Mouse (Mus musculus): ENCODE results near the gene 1520401A03Rik. TPM values are rescaled to one million over a fixed set of nuclear protein-coding genes. Genes with fewer than 3 reads are reported as not detected.

The 1520401A03Rik gene
- polyA plus RNA-seq, 1 experiment, result 0.24 TPM

- peak in 1 of 2 experiments; percentile 16 for DNase-seq (ENCODE audit: extremely low spot score in 1 of 2, low spot score in 1 of 2)
These were observed 48.2 kb downstream of the 1520401A03Rik start for GRCm38 (mm10) chr17:23674271-23674952.

GRCm38 (mm10) chr17:23673424-23674073 is 49.0 kb downstream of the 1520401A03Rik start, which contains the start of the genes Hcfc1r1 and Thoc6:
Hcfc1r1 (plus strand) TSS chr17:23673596.
Thoc6 (minus strand) TSS chr17:23673882.
- DNase-seq (ENCODE audit: extremely low spot score in 1 of 2, low spot score in 1 of 2), result peak; percentile 94 to 96

- DNase-seq (ENCODE audit: extremely low spot score in 1 of 2, low spot score in 1 of 2), result no peak
These were observed 49.8 kb downstream of the 1520401A03Rik start for GRCm38 (mm10) chr17:23672761-23673160.

- no peak for DNase-seq (ENCODE audit: extremely low spot score in 1 of 2, low spot score in 1 of 2)
These were observed 51.1 kb downstream of the 1520401A03Rik start for GRCm38 (mm10) chr17:23671519-23671918.

- no peak for DNase-seq (ENCODE audit: extremely low spot score in 1 of 2, low spot score in 1 of 2)
These were observed 52.0 kb downstream of the 1520401A03Rik start for GRCm38 (mm10) chr17:23670516-23671074.

DNA sequence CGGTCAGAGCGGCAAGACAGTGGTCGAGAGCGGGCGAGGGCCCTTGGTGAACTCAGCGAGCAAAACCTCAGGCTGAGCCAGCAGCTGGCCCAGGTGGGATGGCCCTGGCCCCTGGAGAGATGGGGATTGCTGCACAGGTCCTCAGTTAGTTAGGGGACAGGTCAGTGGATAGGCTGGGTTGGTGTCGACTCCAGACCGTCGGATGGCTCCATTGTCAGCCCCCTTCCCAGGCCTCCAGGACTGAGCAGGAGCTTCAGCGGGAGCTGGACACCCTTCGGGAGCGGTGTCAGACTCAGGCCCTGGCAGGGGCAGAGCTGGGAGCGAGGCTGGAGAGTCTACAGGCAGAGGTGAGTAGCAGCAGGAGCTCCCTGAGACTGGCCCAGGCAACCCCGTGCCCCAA is 57.1 kb downstream of the 1520401A03Rik start:
- DNase-seq (ENCODE audit: extremely low spot score in 1 of 2, low spot score in 1 of 2), result no peak

GRCm38 (mm10) chr17:23664556-23665021 is 58.0 kb downstream of the 1520401A03Rik start:
- peak in 1 of 2 experiments; percentile 39 for DNase-seq (ENCODE audit: extremely low spot score in 1 of 2, low spot score in 1 of 2)

DNA sequence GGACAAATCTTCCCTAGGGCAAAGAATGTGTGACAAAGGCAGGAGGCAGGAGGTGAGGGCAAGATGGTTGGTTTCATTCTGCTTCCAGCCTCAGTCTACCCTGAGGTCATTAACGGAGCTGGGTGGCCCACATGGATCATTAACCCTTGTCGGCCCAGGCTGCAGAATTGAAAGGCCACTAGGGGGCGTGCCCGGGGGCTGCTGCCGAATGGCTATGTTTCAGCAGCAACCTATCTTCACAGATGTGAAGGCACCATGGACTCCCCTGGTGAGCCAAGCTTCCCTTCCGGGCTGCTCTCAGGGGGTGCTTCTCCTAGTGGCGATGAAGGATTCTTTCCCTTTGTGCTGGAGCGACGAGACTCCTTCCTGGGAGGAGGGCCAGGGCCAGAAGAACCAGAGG is 61.1 kb downstream of the 1520401A03Rik start:
- DNase-seq (ENCODE audit: extremely low spot score in 1 of 2, low spot score in 1 of 2), result no peak

DNA sequence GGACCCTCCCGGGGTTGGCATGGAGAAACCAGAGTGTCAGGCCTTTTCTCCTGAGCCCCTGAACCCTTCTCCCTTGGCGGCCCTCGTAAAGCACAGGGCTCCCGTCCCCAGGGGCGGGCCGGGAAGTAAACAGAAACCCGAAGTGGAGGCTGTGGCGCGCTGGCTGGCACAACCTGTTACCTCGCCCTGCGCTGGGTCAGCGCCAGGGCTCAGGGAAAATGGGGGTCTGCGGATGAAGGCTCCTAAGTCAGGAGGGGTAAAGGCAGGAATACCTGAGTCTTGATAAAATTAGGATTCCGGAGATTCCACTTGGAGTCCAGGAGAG is 61.7 kb downstream of the 1520401A03Rik start:
- DNase-seq (ENCODE audit: extremely low spot score in 1 of 2, low spot score in 1 of 2), result no peak

DNA sequence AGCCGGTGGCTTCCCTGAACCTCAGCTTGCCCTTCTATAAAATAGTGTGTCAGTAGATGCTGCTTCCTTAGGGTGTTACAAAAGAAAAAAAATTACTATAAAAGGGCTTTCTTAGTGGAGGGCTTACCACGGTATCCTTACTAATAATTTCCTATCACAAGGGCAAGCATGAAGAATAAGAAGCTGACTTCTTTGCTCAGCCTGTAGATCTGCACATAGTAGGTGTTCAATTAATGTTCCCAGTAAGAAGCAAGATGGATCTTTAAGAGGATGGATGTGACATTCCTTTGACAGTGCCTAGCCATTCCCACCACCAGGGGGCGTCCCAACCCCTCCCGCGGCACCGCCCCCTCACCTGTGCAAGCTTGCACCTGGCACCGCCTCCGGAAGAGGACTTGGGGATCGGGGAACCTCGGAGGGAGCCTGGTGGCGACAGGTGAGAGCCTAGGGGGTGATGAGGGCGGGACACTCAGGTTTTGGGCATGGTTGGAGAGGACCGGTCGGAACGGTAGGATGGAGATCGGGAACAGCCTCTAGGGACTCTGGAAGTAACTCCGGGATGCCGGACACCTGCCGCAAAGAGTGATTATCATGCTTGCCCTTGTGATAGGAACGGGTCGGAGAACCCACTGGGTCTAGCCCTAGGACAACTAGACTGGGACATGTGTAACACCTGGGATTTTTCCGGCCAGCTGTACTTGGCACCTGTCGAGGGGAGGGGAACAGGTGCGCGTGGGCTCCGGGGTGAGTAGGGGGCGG is 62.3 kb downstream of the 1520401A03Rik start, which contains the start of gene Bicdl2:
TSS of gene Bicdl2 (plus strand) at position 390 of the 759 bp plus-strand sequence.
- DNase-seq (ENCODE audit: extremely low spot score in 1 of 2, low spot score in 1 of 2), result no peak

- no peak for DNase-seq (ENCODE audit: extremely low spot score in 1 of 2, low spot score in 1 of 2)
These were observed 64.1 kb downstream of the 1520401A03Rik start for GRCm38 (mm10) chr17:23658450-23658849.

Other genes with a start within 250 kb of the 1520401A03Rik start
- not detected in 2 replicates for gene Vmn2r117, start 243.1 kb downstream of the 1520401A03Rik start, polyA plus RNA-seq (2012; rRNA removed)
- gene Zfp213, start 158.5 kb downstream of the 1520401A03Rik start, polyA plus RNA-seq (2012; rRNA removed), result 7.9 and 8.4 TPM in 2 replicates
- gene Zfp13, start 123.3 kb downstream of the 1520401A03Rik start, polyA plus RNA-seq (2012; rRNA removed), result 27.8 and 32.2 TPM in 2 replicates
- gene Zscan10, start 121.9 kb downstream of the 1520401A03Rik start, polyA plus RNA-seq (2012; rRNA removed), result 0.04 TPM in 1 of 2 replicates, not detected in the other
- gene Mmp25, start 77.5 kb downstream of the 1520401A03Rik start, polyA plus RNA-seq (2012; rRNA removed), result 0.38 and 0.40 TPM in 2 replicates
- gene Bicdl2, start 62.3 kb downstream of the 1520401A03Rik start, polyA plus RNA-seq (2012; rRNA removed), result not detected in 2 replicates
- 114 and 144 TPM in 2 replicates for gene Hcfc1r1, start 49.2 kb downstream of the 1520401A03Rik start, polyA plus RNA-seq (2012; rRNA removed)
- gene Thoc6, start 48.9 kb downstream of the 1520401A03Rik start, polyA plus RNA-seq (2012; rRNA removed), result 9.1 and 11.3 TPM in 2 replicates
- 5.6 and 7.0 TPM in 2 replicates for gene Tnfrsf12a, start 45.3 kb downstream of the 1520401A03Rik start, polyA plus RNA-seq (2012; rRNA removed)
- gene Cldn6, start 43.5 kb downstream of the 1520401A03Rik start, polyA plus RNA-seq (2012; rRNA removed), result 0.08 and 0.17 TPM in 2 replicates
- 0.14 and 0.19 TPM in 2 replicates for gene Cldn9, start 38.8 kb downstream of the 1520401A03Rik start, polyA plus RNA-seq (2012; rRNA removed)
- 8.1 and 8.7 TPM in 2 replicates for gene Pkmyt1, start 3.6 kb upstream of the 1520401A03Rik start, polyA plus RNA-seq (2012; rRNA removed)
- 47.2 and 49.8 TPM in 2 replicates for gene Paqr4, start 18.1 kb upstream of the 1520401A03Rik start, polyA plus RNA-seq (2012; rRNA removed)
- 0.38 and 0.52 TPM in 2 replicates for gene Kremen2, start 23.1 kb upstream of the 1520401A03Rik start, polyA plus RNA-seq (2012; rRNA removed)
- 208 and 231 TPM in 2 replicates for gene Flywch1, start 48.8 kb upstream of the 1520401A03Rik start, polyA plus RNA-seq (2012; rRNA removed)
- gene Flywch2, start 63.3 kb upstream of the 1520401A03Rik start, polyA plus RNA-seq (2012; rRNA removed), result 38.8 and 41.8 TPM in 2 replicates
- gene Srrm2, start 67.7 kb upstream of the 1520401A03Rik start, polyA plus RNA-seq (2012; rRNA removed), result 732 and 866 TPM in 2 replicates
- 610 and 742 TPM in 2 replicates for gene Elob, start 106.4 kb upstream of the 1520401A03Rik start, polyA plus RNA-seq (2012; rRNA removed)
- 0.16 and 1.0 TPM in 2 replicates for gene Prss33, start 113.3 kb upstream of the 1520401A03Rik start, polyA plus RNA-seq (2012; rRNA removed)
- 0.06 and 0.10 TPM in 2 replicates for gene Prss32, start 121.1 kb upstream of the 1520401A03Rik start, polyA plus RNA-seq (2012; rRNA removed)
- 0.10 and 0.15 TPM in 2 replicates for gene Prss41, start 121.4 kb upstream of the 1520401A03Rik start, polyA plus RNA-seq (2012; rRNA removed)
- gene Prss21, start 145.3 kb upstream of the 1520401A03Rik start, polyA plus RNA-seq (2012; rRNA removed), result not detected in 2 replicates
- gene Dcpp1, start 158.1 kb upstream of the 1520401A03Rik start, polyA plus RNA-seq (2012; rRNA removed), result not detected in 2 replicates
- not detected in 2 replicates for gene Dcpp2, start 158.1 kb upstream of the 1520401A03Rik start, polyA plus RNA-seq (2012; rRNA removed)
- not detected in 2 replicates for gene Dcpp3, start 194.7 kb upstream of the 1520401A03Rik start, polyA plus RNA-seq (2012; rRNA removed)
- gene Sbp, start 218.9 kb upstream of the 1520401A03Rik start, polyA plus RNA-seq (2012; rRNA removed), result not detected in 2 replicates
- gene Sbpl, start 232.5 kb upstream of the 1520401A03Rik start, polyA plus RNA-seq (2012; rRNA removed), result not detected in 2 replicates

All from frontal cortex, adult 2 months (tissue).